In genomic region chr7:125555351-125555872, GRCm38 (mm10) we compare ENCODE assay signal across 9 mouse cellular contexts. TPM values are rescaled to one million over a fixed set of nuclear protein-coding genes. Genes with fewer than 3 reads are reported as not detected.
DNase-seq lines count a peak whose midpoint lies in the region; ATAC-seq and TF ChIP-seq lines count a peak whose summit lies in the region.
"Had no signal": no experiment of that assay in that cellular context is flagged by ENCODE, and none has a peak within 500 bp of the region (broad histone marks: within the 10 kb centered on the region; RNA-seq: fewer than 3 reads in every experiment).

No protein-coding gene starts in this region.

- peak overlapping the region; percentile 54 for H3K27ac ChIP-seq in lung, postnatal 0 days (ENCODE audit: low read length)
- H3K27ac ChIP-seq in midbrain, embryonic 10.5 days (replicated peaks): no peak overlapping the region

- H3K4me3 ChIP-seq in lung, postnatal 0 days (ENCODE audit: low read depth, low read length): 0 out of 2 replicates have a peak overlapping the region, but pooled peaks have one; percentile 5
- H3K4me3 ChIP-seq in midbrain, embryonic 10.5 days: no peak overlapping the region

- H3K4me1 ChIP-seq in lung, postnatal 0 days (ENCODE audit: insufficient read depth, low read depth, low read length): peaks cover 54% of the 10 kb centered on the region
- peaks cover 42% of the 10 kb centered on the region for H3K4me1 ChIP-seq in midbrain, embryonic 10.5 days

- WGBS in lung, postnatal 0 days: 46% methylated on average over 7 of the region's 7 CpGs
- WGBS in midbrain, embryonic 10.5 days: 88% methylated on average over 7 of the region's 7 CpGs

- no peaks in the 10 kb centered on the region for H3K9me3 ChIP-seq in lung, postnatal 0 days (ENCODE audit: low read length)
- no peaks in the 10 kb centered on the region for H3K9me3 ChIP-seq in midbrain, embryonic 10.5 days (replicated peaks)

- peak overlapping the region; percentile 81 for H3K4me2 ChIP-seq in lung, postnatal 0 days (replicated peaks; ENCODE audit: low read depth, low read length)

- ATAC-seq in lung, postnatal 0 days: no peak
- ATAC-seq: hindbrain, embryonic 16.5 days had no signal

- DNase-seq in gastrocnemius, postnatal 14 days: peak; percentile 9
- no peak for DNase-seq in gastrocnemius, postnatal 25 days
- DNase-seq in 416B (ENCODE audit: low read depth): peak; percentile 90
- DNase-seq in brain, adult 2 months (ENCODE audit: low read depth, low spot score): peak; percentile 45
- DNase-seq in lung, postnatal 0 days (ENCODE audit: low spot score): peak; percentile 64
- DNase-seq in cerebellum, postnatal 10 days: no peak
- DNase-seq in urinary bladder, adult 18-20 months (ENCODE audit: low spot score in 2 of 2): no peak
- DNase-seq in midbrain, embryonic 10.5 days (ENCODE audit: low spot score): no peak

- no peaks in the 10 kb centered on the region for H3K36me3 ChIP-seq in lung, postnatal 0 days (ENCODE audit: insufficient read depth, low read length)
- no peaks in the 10 kb centered on the region for H3K36me3 ChIP-seq in midbrain, embryonic 10.5 days

- no peak overlapping the region; the same call in 1 of the 2 replicates for H3K9ac ChIP-seq in lung, postnatal 0 days (replicated peaks; ENCODE audit: low read depth)

- TF ChIP-seq EP300 in lung, postnatal 0 days (IDR thresholded peaks at IDR 0.05): no peak

- intact Hi-C loops in gastrocnemius, postnatal 14 days (cut with DNase I; ENCODE audit: low total_unique reads): no loop called here

- H3K27me3 ChIP-seq in lung, postnatal 0 days (replicated peaks; ENCODE audit: insufficient read depth, low read length): no peaks in the 10 kb centered on the region
- peaks cover 42% of the 10 kb centered on the region for H3K27me3 ChIP-seq in midbrain, embryonic 10.5 days (ENCODE audit: low read depth, poor library complexity, severe bottlenecking)

- TF ChIP-seq CTCF in lung, postnatal 0 days (IDR thresholded peaks at IDR 0.05): no peak

RNA-seq across cellular contexts. Expression of gene Il4ra, which starts 3.5 kb away (rescaled TPM):
- total RNA-seq in gastrocnemius, postnatal 14 days (2021): 1 to 10 TPM; 9.4 to 9.5 TPM
- total RNA-seq in gastrocnemius, postnatal 25 days (2021): 1 to 10 TPM; 4.3 to 4.7 TPM
- 29.7 and 31.8 TPM in 2 replicates for polyA plus RNA-seq in lung, postnatal 0 days (2015; fragmentation: Nextera tagmentation; extraction: Ambion mirVana)
- 5.5 and 6.9 TPM in 2 replicates for polyA plus RNA-seq in midbrain, embryonic 10.5 days (2016; fragmentation: Nextera tagmentation; extraction: Ambion mirVana)

RNA-seq across cellular contexts. Expression of gene Il21r, which starts 47.8 kb away (rescaled TPM):
- under 1 TPM; 0.09 to 0.10 TPM for total RNA-seq in gastrocnemius, postnatal 14 days (2021)
- total RNA-seq in gastrocnemius, postnatal 25 days (2021): under 1 TPM; 0.15 to 0.27 TPM
- polyA plus RNA-seq in lung, postnatal 0 days (2015; fragmentation: Nextera tagmentation; extraction: Ambion mirVana): 0.38 and 0.65 TPM in 2 replicates
- polyA plus RNA-seq in midbrain, embryonic 10.5 days (2016; fragmentation: Nextera tagmentation; extraction: Ambion mirVana): 0.53 and 0.58 TPM in 2 replicates

Comparison
In these comparisons a context has a peak if more than half of its experiments do, and no peak if none do; other contexts are left out.
1. DNase-seq: peak in gastrocnemius, postnatal 14 days (single experiment), 416B (single experiment), brain, adult 2 months (single experiment) and lung, postnatal 0 days (single experiment); none in gastrocnemius, postnatal 25 days (single experiment), cerebellum, postnatal 10 days (0 of 2), urinary bladder, adult 18-20 months (0 of 2) and midbrain, embryonic 10.5 days (single experiment).